ENCODE assay signal across 1 mouse cellular context in genomic region chr4:149485053-149485824, GRCm38 (mm10).
TF ChIP-seq lines count a peak whose summit lies in the region.

Gene Nmnat1, minus strand, starts transcription at chr4:149485202.
Gene Lzic, plus strand, starts transcription at chr4:149485229.

TF ChIP-seq in CH12.LX, 34 proteins besides CTCF, POLR2A, EP300 and RAD21:
- TF ChIP-seq CHD1 (IDR thresholded peaks at IDR 0.05; ENCODE audit: low read depth, low read length) (no peak), NELFE (IDR thresholded peaks at IDR 0.05; ENCODE audit: low read depth, low read length) (peak; percentile 45; the same call in 1 of the 2 replicates), E2F4 (IDR thresholded peaks at IDR 0.05; ENCODE audit: insufficient replicate concordance, low read depth, low read length) (no peak), SIN3A (IDR thresholded peaks at IDR 0.05; ENCODE audit: low read length) (peak; percentile 95), RCOR1 (conservative IDR thresholded peaks at IDR 0.05; ENCODE audit: low read depth, low read length) (no peak), JUN (IDR thresholded peaks at IDR 0.05; ENCODE audit: insufficient read depth, low read depth, low read length) (no peak), MEF2A (IDR thresholded peaks at IDR 0.05; ENCODE audit: borderline replicate concordance, low read depth, low read length) (peak; percentile 60; the same call in 1 of the 2 replicates), JUND (conservative IDR thresholded peaks at IDR 0.05; ENCODE audit: low read depth, low read length) (no peak), ELF1 (IDR thresholded peaks at IDR 0.05; ENCODE audit: low read depth, low read length) (peak; percentile 83), MAFK (IDR thresholded peaks at IDR 0.05; ENCODE audit: insufficient replicate concordance, low read length) (no peak), TBP (conservative IDR thresholded peaks at IDR 0.05; ENCODE audit: low read depth, low read length) (0 out of 2 replicates have a peak, but pooled peaks have one; percentile 29), CHD2 (IDR thresholded peaks at IDR 0.05; ENCODE audit: low read length) (peak; percentile 75), USF2 (conservative IDR thresholded peaks at IDR 0.05; ENCODE audit: low read depth, low read length) (no peak), MXI1 (IDR thresholded peaks at IDR 0.05; ENCODE audit: low read depth, low read length) (peak; percentile 87; the same call in 1 of the 2 replicates), MYC (IDR thresholded peaks at IDR 0.05; ENCODE audit: low read depth, low read length) (0 out of 2 replicates have a peak, but pooled peaks have one; percentile 50), ZNF384 (IDR thresholded peaks at IDR 0.05; ENCODE audit: low read depth, low read length) (no peak), GABPA (IDR thresholded peaks at IDR 0.05; ENCODE audit: insufficient replicate concordance, low read depth, low read length) (peak; percentile 28; the same call in 1 of the 2 replicates), PAX5 (IDR thresholded peaks at IDR 0.05; ENCODE audit: low read length) (no peak), IRF4 (IDR thresholded peaks at IDR 0.05; ENCODE audit: low read depth, low read length) (peak; percentile 79), ZC3H11A (IDR thresholded peaks at IDR 0.05; ENCODE audit: low read depth, low read length) (no peak), POLR2AphosphoS2 (IDR thresholded peaks at IDR 0.05; ENCODE audit: low read depth, low read length) (no peak), TCF12 (IDR thresholded peaks at IDR 0.05; ENCODE audit: low read depth, low read length) (peak; percentile 84), MAX (IDR thresholded peaks at IDR 0.05; ENCODE audit: low read length) (peak; percentile 47; the same call in 1 of the 2 replicates), UBTF (IDR thresholded peaks at IDR 0.05; ENCODE audit: low read depth, low read length) (0 out of 2 replicates have a peak, but pooled peaks have one; percentile 50), ETS1 (conservative IDR thresholded peaks at IDR 0.05; ENCODE audit: low read depth, low read length) (no peak), KAT2A (IDR thresholded peaks at IDR 0.05; ENCODE audit: insufficient replicate concordance, low read length) (peak; percentile 88; the same call in 1 of the 2 replicates), HCFC1 (IDR thresholded peaks at IDR 0.05; ENCODE audit: low read depth, low read length) (peak; percentile 94), NRF1 (IDR thresholded peaks at IDR 0.05; ENCODE audit: low read depth, low read length) (no peak), USF1 (IDR thresholded peaks at IDR 0.05; ENCODE audit: low read depth, low read length) (no peak), MAZ (IDR thresholded peaks at IDR 0.05; ENCODE audit: low read depth, low read length) (peak; percentile 82), SMC3 (IDR thresholded peaks at IDR 0.05; ENCODE audit: low read depth, low read length) (no peak), ZKSCAN1 (IDR thresholded peaks at IDR 0.05; ENCODE audit: borderline replicate concordance, low read depth, low read length) (no peak), ZMIZ1 (IDR thresholded peaks at IDR 0.05; ENCODE audit: low read depth, low read length) (no peak), BHLHE40 (IDR thresholded peaks at IDR 0.05; ENCODE audit: low read depth, low read length) (no peak)
